Mouse (Mus musculus) kidney, adult 2 months (tissue): ENCODE results near the gene S1pr2.

Experiments used
- CTCF ChIP-seq: fragments of 200-500 bp; conservative IDR thresholded peaks from 2 replicates; pipeline ENCODE4 v1.5.1; 2011; ENCODE audit warnings: low read depth, mild to moderate bottlenecking, control low read depth, low read length, moderate library complexity, mixed read lengths; ENCODE audit not compliant: insufficient read depth, insufficient read length
- POLR2A ChIP-seq: fragments of 200-500 bp; IDR thresholded peaks from one replicate; pipeline ENCODE4 v1.6.1; 2011; ENCODE audit warnings: low read depth, low read length, control low read depth

GRCm38 (mm10) chr9:20975431-20976215, 958 bp downstream of the S1pr2 start:
- TF ChIP-seq CTCF (no peak), POLR2A (no peak)
